Mouse (Mus musculus): ENCODE measurements around the gene Rabgap1l.

DNA sequence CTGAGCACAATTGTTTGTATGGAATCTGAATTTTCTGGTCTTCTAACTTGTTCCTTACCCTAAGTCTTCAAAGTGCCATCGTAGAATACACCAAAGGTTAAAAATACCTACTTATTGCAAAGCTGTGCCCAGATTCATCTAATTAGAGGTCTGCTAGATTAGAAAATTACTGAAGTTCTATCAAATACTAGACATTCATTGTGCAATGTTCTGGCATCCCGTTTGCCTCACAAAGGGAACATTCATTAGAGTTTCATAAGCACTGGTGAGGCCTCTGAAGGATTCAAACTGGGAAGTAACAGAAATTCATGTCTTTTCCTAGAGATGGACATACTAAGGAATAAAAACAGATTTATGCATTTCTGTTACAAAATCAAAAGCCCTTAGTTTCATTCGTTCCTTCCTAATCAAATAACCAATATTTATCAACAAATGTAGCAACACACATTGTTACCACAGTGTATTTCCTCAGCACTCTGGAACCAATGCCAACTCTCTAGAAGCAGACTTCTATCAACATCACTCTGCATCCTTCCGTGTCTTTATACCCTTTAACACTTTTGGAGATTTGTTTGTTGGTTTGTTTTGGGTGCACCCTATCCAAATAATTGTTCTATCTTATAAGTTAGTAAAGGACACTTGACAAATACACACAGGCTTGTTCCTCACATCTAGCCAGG lies 204.0 kb downstream of the Rabgap1l start:
- TF ChIP-seq FLI1 (IDR thresholded peaks at IDR 0.05; ENCODE audit: low read length) (no peak), GATA1 (IDR thresholded peaks at IDR 0.05; ENCODE audit: borderline replicate concordance, low read length) (no peak)
